Mouse (Mus musculus): ENCODE results near the gene Smad9. TPM values are rescaled to one million over a fixed set of nuclear protein-coding genes. Genes with fewer than 3 reads are reported as not detected.

Gene Smad9
- total and polyA plus RNA-seq, 2 experiments = 3.8 to 4.6 TPM

DNA sequence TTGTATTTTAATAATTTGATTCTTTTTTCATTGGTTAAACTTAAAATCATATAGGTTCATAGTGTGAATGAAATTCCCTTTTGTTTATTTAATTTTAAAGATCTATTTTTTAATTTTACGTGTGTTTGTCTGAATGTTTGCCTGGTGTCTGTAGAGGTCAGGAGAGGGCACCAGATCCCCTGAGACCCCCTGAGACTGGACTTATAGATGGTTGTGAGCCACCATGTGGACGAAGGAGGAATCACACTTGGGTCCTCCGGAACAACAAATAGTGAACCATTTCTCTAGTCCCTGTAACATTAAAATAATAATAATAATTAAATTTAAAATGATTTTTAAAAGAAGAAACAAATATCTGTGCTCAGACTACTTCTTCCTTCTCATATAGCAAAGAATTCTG lies 59.9 kb downstream of the Smad9 start:
- Histone ChIP-seq H3K27ac (replicated peaks; ENCODE audit: insufficient read depth, low read depth, low read length) (no peak overlapping the region), H3K9ac (ENCODE audit: low read depth, low read length) (no peak overlapping the region), H3K36me3 (ENCODE audit: control insufficient read depth, insufficient read depth, low read length) (no peaks in the 10 kb centered on the region), H3K4me3 (ENCODE audit: insufficient read depth, low read depth, low read length) (no peak overlapping the region), H3K27me3 (ENCODE audit: control insufficient read depth, insufficient read depth, low read length) (no peaks in the 10 kb centered on the region), H3K4me1 (ENCODE audit: control insufficient read depth, insufficient read depth, low read length) (no peaks in the 10 kb centered on the region), H3K79me2 (ENCODE audit: control insufficient read depth, insufficient read depth, low read length) (no peaks in the 10 kb centered on the region)
- no peak for DNase-seq (ENCODE audit: extremely low read depth, low read depth, low spot score)
- WGBS = 20% methylated on average over 3 of the region's 3 CpGs
- TF ChIP-seq CTCF (IDR thresholded peaks at IDR 0.05; ENCODE audit: low read depth, low read length) (peak; percentile 71), POLR2A (IDR thresholded peaks at IDR 0.05; ENCODE audit: extremely low read depth, insufficient read depth, low read length) (no peak)

DNA sequence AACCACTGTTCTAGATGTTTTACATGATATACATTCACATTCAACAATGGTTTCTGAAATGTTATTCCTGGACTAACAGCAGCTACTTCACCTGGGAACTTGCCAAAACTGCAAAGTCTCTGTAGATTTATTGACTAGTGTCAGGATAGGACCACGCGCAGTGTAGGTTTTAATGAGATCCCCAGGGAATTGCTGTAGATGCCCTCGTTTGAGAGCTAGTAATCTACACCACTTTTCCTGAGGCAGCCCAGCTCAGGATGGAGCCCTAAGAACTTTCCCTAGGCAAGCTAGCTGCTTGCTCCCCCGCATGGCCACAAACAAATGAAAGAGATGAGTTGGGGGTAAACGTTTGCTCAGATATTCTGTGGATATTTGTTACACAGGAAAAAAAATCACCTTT lies 67.1 kb downstream of the Smad9 start:
- Histone ChIP-seq H3K36me3 (ENCODE audit: control insufficient read depth, insufficient read depth, low read length) (no peaks in the 10 kb centered on the region), H3K79me2 (ENCODE audit: control insufficient read depth, insufficient read depth, low read length) (no peaks in the 10 kb centered on the region), H3K27ac (replicated peaks; ENCODE audit: insufficient read depth, low read depth, low read length) (no peak overlapping the region), H3K27me3 (ENCODE audit: control insufficient read depth, insufficient read depth, low read length) (no peaks in the 10 kb centered on the region), H3K9ac (ENCODE audit: low read depth, low read length) (no peak overlapping the region), H3K4me3 (ENCODE audit: insufficient read depth, low read depth, low read length) (no peak overlapping the region), H3K4me1 (ENCODE audit: control insufficient read depth, insufficient read depth, low read length) (no peaks in the 10 kb centered on the region)
- TF ChIP-seq POLR2A (IDR thresholded peaks at IDR 0.05; ENCODE audit: extremely low read depth, insufficient read depth, low read length) (no peak), CTCF (IDR thresholded peaks at IDR 0.05; ENCODE audit: low read depth, low read length) (no peak)
- no peak for DNase-seq (ENCODE audit: extremely low read depth, low read depth, low spot score)
- WGBS = 76% methylated on average over 5 of the region's 5 CpGs

DNA sequence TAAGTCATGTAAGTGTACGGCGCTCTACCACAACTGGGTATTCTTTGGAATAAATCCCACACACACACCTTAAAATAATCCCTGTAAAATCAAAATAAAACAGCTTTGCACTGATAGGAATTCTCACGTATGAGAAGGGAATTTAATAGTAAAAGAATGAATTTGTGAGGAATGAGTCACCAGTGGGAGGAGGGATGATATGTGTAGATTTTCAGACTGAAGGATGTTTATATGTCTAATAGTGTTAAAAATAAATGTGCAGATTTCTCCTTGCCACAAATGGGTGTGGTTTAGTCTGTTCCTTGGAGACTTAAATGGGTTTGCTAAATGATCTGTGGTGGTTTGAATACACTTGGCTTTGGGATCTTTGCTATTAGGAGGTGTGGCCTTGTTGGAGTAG lies 77.1 kb downstream of the Smad9 start:
- Histone ChIP-seq H3K79me2 (ENCODE audit: control insufficient read depth, insufficient read depth, low read length) (no peaks in the 10 kb centered on the region), H3K4me3 (ENCODE audit: insufficient read depth, low read depth, low read length) (no peak overlapping the region), H3K4me1 (ENCODE audit: control insufficient read depth, insufficient read depth, low read length) (no peaks in the 10 kb centered on the region), H3K27me3 (ENCODE audit: control insufficient read depth, insufficient read depth, low read length) (no peaks in the 10 kb centered on the region), H3K9ac (ENCODE audit: low read depth, low read length) (no peak overlapping the region), H3K36me3 (ENCODE audit: control insufficient read depth, insufficient read depth, low read length) (no peaks in the 10 kb centered on the region), H3K27ac (replicated peaks; ENCODE audit: insufficient read depth, low read depth, low read length) (no peak overlapping the region)
- DNase-seq (ENCODE audit: extremely low read depth, low read depth, low spot score) = no peak
- TF ChIP-seq POLR2A (IDR thresholded peaks at IDR 0.05; ENCODE audit: extremely low read depth, insufficient read depth, low read length) = no peak
- no peak for TF ChIP-seq CTCF (IDR thresholded peaks at IDR 0.05; ENCODE audit: low read depth, low read length)
- 81% methylated on average over 3 of the region's 3 CpGs for WGBS

DNA sequence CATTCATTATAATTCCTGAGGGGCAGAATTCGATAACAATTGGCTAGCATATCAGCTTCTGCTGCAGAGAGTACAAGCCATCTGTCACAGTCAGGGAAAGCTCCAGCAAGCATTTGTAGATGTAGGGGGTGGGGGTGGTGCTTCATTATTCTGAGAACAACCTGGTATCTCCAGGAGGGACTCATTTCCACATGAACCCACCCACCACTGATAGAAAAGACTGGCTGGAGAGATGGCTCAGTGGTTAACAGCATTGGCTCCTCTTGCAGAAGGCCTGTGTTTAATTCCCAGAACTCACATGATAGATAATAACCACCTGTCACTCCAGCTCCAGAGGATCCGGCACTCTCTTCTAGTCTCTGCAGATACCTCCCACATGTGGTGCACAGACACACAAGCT lies 80.0 kb downstream of the Smad9 start:
- Histone ChIP-seq H3K79me2 (ENCODE audit: control insufficient read depth, insufficient read depth, low read length) (no peaks in the 10 kb centered on the region), H3K27ac (replicated peaks; ENCODE audit: insufficient read depth, low read depth, low read length) (no peak overlapping the region), H3K9ac (ENCODE audit: low read depth, low read length) (no peak overlapping the region), H3K27me3 (ENCODE audit: control insufficient read depth, insufficient read depth, low read length) (no peaks in the 10 kb centered on the region), H3K36me3 (ENCODE audit: control insufficient read depth, insufficient read depth, low read length) (no peaks in the 10 kb centered on the region), H3K4me3 (ENCODE audit: insufficient read depth, low read depth, low read length) (no peak overlapping the region), H3K4me1 (ENCODE audit: control insufficient read depth, insufficient read depth, low read length) (no peaks in the 10 kb centered on the region)
- no peak for DNase-seq (ENCODE audit: extremely low read depth, low read depth, low spot score)
- 83% methylated on average over 2 of the region's 2 CpGs for WGBS
- TF ChIP-seq POLR2A (IDR thresholded peaks at IDR 0.05; ENCODE audit: extremely low read depth, insufficient read depth, low read length) (no peak), CTCF (IDR thresholded peaks at IDR 0.05; ENCODE audit: low read depth, low read length) (no peak)

Other genes starting within 250 kb of the Smad9 start
- 16.4 and 17.0 TPM in 2 replicates for gene Supt20, start 62.8 kb upstream of the Smad9 start, total RNA-seq (2014; rRNA removed)
- gene Supt20, start 62.8 kb upstream of the Smad9 start, polyA plus RNA-seq (2012; rRNA removed) = 10.0 and 15.0 TPM in 2 replicates
- gene Gm21958, start 41.2 kb upstream of the Smad9 start, total RNA-seq (2014; rRNA removed) = not detected in 2 replicates
- gene Gm21958, start 41.2 kb upstream of the Smad9 start, polyA plus RNA-seq (2012; rRNA removed) = not detected in 2 replicates
- gene Exosc8, start 20.2 kb upstream of the Smad9 start, total RNA-seq (2014; rRNA removed) = 17.4 and 22.1 TPM in 2 replicates
- 8.0 and 10.1 TPM in 2 replicates for gene Exosc8, start 20.2 kb upstream of the Smad9 start, polyA plus RNA-seq (2012; rRNA removed)
- gene Alg5, start 20.0 kb upstream of the Smad9 start, total RNA-seq (2014; rRNA removed) = 28.3 and 33.4 TPM in 2 replicates
- gene Alg5, start 20.0 kb upstream of the Smad9 start, polyA plus RNA-seq (2012; rRNA removed) = 14.8 and 17.5 TPM in 2 replicates
- 10.6 and 11.4 TPM in 2 replicates for gene Rfxap, start 52.2 kb downstream of the Smad9 start, total RNA-seq (2014; rRNA removed)
- 10.8 and 13.1 TPM in 2 replicates for gene Rfxap, start 52.2 kb downstream of the Smad9 start, polyA plus RNA-seq (2012; rRNA removed)
- not detected in 2 replicates for gene Sertm1, start 160.3 kb downstream of the Smad9 start, total RNA-seq (2014; rRNA removed)
- gene Sertm1, start 160.3 kb downstream of the Smad9 start, polyA plus RNA-seq (2012; rRNA removed) = not detected in 2 replicates